Mouse (Mus musculus) lung, adult 2 months (tissue): ENCODE data around the gene Cpne5.

Experiments used
- CTCF ChIP-seq: fragments of 200-500 bp; IDR thresholded peaks from 2 replicates; pipeline ENCODE4 v1.5.1; 2011; ENCODE audit warnings: mild to moderate bottlenecking, low read length, control low read depth; ENCODE audit not compliant: insufficient read depth
- POLR2A ChIP-seq: fragments of 200-500 bp; IDR thresholded peaks from 2 replicates; pipeline ENCODE4 v1.6.1; 2011; ENCODE audit warnings: low read depth, mild to moderate bottlenecking, control low read depth, low read length, borderline replicate concordance; ENCODE audit errors: extremely low read depth

DNA sequence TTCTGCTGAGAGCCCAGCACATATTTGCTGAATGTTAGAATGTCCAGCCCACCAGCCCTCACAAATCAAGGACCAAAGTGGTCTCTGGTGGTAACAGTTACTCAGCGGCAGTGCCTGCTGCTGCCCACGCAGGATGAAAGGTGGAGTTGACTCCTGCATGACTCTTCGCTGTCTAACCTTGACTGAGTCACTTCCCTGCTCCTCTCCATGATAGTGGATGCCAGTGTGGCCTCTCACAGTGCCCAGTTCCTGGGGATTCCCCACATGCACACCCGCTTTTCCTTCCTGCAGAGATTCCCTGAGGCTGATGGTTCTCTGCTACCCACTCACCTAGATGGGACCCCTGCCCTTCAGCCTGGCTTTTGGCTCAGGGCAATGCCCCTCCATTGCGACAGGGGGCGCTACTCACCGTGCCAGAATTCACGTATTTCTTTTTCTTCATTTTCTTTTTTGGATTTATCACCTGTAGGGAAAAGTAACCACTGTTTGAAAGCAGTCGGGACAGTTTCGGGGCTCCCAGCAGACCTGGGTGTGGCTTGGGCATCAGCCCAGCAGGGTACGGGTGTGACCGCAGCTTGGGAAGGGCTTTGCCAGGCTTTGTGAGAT, 68.9 kb downstream of the Cpne5 start:
- TF ChIP-seq CTCF (peak; percentile 55), POLR2A (no peak)
